Mouse (Mus musculus): ENCODE measurements at regions not wholly inside any gene's neighbourhood (a gene's known extent, or its start where the extent isn't known, plus 50 kb on each side); places are given as distances from the start of the nearest gene placed in this dataset.

DNA sequence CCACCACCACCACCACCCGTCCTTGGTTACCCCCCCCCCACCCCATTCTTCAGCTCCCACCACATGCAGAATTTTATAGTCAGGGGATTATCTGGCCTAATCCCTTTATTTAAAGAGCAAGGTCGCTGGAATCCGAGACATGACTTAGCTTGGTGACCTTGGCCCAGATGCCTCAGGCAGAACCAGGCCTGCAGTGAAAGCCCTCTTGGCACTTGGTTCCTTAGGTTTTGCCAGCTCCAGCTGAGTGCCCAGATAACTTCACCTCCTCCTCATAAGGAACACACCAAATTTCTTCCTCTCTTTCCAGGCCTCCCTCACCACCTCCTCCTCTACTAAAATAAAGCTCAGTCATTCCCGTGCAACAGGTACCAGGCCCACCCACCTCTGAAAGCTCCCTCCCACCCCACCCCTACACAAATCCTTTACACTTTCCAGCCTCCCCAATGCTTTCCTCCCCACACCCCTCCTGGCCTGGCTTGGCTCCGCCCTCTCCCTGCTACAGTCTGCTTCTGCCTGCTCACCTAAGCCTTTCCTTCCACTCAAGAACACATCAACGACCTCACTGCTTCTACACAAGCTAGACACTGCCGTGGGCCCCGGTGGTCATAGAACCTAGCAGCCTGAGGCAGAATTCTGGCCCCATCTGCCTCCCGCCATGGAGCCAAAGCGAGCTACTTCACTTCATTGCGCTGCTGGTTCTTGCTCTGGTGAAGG is 131.5 kb upstream of the Zfp703 start:
- no peak for TF ChIP-seq CTCF (IDR thresholded peaks at IDR 0.05; ENCODE audit: low read depth, low read length)
- TF ChIP-seq POLR2A (IDR thresholded peaks at IDR 0.05; ENCODE audit: insufficient read depth, low read length), result no peak
